Mouse (Mus musculus) gastrocnemius, adult 18-20 months (tissue): ENCODE data around the gene Rhox3a. TPM values are rescaled to one million over a fixed set of nuclear protein-coding genes. Genes with fewer than 3 reads are reported as not detected.
"Not testable (repeated sequence)": the region's sequence is repeated elsewhere in the genome, so short reads cannot be mapped to it uniquely, and the experiment has no call there.

Experiments used
- DNase-seq: peaks from one replicate; pipeline ENCODE4 v3.0.0; 2021; ENCODE audit warnings: low spot score
- long read RNA-seq, 2 experiments: library from polyadenylated mRNA; stranded (forward); transcript quantifications; one replicate each; pipeline ENCODE4 v2.0.0; 2021
- total RNA-seq, 2 experiments: library from RNA; stranded (reverse); gene quantifications; 2 replicates each; pipeline ENCODE4 v1.2.3; 2021

Rhox3a gene
- total RNA-seq = not detected
- long read RNA-seq, experiment 1 = 0 reads
- long read RNA-seq, experiment 2 = 0 reads

DNA sequence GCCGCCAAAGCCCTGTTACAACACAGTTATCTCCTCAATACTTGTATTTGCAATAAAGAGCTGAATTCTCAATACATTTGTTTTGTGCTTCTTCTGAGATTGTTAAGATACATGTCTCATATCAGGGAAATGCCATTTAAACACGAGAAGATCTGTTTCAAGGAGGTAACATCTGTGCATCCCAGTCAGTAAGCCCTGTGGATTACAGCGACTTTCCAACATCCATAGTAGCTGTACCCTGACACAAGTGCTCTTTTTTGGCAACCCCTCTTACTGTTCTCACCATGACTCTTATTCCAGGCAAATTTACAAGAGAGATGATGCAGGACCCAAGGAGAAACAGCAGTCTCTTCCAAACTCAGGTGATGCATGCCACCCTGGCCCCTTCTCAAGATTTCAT, at the start of gene Rhox3a:
Rhox3a (plus strand) TSS at position 301 of the 400 bp plus-strand sequence.
- DNase-seq = not testable (repeated sequence)

DNA sequence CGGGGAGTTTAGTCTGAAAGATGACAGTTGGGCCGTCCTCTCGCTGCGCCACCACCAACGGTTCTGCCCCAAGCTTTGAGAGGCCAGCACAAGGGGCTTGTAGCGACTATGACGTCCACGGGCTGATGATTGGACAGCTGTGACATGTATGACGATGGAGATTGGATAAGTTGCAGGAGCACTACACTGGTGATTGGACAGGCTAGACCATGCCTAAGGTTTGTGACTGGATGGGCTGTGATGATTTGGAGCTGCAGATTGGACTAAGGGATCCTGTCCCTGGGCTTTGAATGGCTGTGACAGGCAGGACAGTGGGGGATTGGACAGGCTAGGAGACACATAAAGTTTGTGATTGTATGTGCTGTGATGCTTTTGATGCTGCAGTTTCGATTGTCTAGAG, 38.8 kb upstream of the Rhox3a start, which contains the start of gene Gm9:
Gm9 (minus strand) TSS at position 101 of the 400 bp plus-strand sequence.
- no peak for DNase-seq

DNA sequence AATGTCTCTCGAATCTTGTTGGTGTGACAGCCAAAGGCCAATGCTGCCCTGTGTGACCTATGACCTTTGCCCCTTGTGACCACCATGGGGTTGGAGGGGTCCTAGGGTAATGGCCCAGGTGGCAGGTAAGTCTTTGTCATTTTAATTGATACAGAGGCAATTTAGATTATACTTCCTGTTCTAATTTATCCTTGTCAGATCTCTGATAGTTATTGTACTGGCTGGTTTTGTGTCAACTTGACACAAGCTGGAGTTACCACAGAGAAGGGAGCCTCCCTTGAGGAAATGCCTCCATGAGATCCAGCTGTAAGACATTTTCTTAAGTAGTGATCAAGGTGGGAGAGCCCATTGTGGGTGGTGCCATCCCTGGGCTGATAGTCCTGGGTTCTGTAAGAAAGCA, 27.6 kb upstream of the Rhox3a start, which contains the start of gene Rhox1:
Rhox1 (minus strand) TSS at position 101 of the 400 bp plus-strand sequence.
- DNase-seq = not testable (repeated sequence)

DNA sequence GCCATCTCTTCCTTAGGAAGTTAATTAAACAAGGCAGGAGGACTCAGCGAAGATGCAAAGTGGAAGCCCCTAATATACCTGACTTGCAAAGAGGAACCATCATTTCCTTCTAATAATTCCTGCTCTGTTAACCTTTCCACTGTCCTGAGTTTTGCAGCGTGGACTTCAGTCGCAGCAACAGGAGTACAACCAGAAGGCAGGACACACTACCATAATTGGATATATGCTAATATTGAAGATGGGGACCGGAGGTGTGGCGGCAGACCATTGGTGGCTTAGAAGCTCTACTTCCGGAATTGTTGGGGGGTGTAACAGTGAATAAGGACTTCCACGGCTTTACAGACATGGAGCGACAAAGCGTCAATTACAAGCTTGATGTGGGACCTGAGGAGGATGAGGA, 5.0 kb upstream of the Rhox3a start, which contains the start of gene Rhox2a:
Rhox2a (plus strand) TSS at position 301 of the 400 bp plus-strand sequence.
- DNase-seq = not testable (repeated sequence)

DNA sequence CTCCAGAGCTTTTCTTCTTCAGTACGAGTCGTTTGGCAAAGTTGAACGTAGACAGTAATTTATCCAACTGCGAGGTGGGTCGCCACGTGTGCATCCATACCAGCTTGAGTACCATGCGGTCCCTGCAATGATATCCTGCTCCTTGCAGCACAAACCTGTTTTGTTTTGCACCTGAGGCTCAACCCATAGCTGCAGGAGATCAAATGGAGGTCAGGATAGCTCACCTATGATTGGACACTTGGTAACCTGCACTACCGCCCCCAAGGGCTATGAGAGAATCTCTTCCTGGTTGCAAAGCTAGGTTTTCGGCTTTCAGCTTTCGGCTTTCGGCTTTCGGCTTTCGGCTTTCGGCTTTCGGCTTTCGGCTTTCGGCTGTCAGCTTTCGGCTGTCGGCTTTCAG, 15.3 kb downstream of the Rhox3a start, which contains the start of gene Rhox4a:
Rhox4a (plus strand) TSS at position 301 of the 400 bp plus-strand sequence.
- not testable (repeated sequence) for DNase-seq

Other genes starting within 250 kb of the Rhox3a start
- gene Sowahd, start 201.1 kb upstream of the Rhox3a start, total RNA-seq = not detected
- gene Rpl39, start 164.5 kb upstream of the Rhox3a start, total RNA-seq = 100 to 1,000 TPM; 244 to 264 TPM
- 10 to 100 TPM in 1 of 2 experiments, 1 to 10 TPM in 1; 9.7 to 10.5 TPM for gene Upf3b, start 139.6 kb upstream of the Rhox3a start, total RNA-seq
- 1 to 10 TPM; 8.6 TPM for gene Nkap, start 123.1 kb upstream of the Rhox3a start, total RNA-seq
- gene Akap14, start 81.1 kb upstream of the Rhox3a start, total RNA-seq = not detected
- 100 to 1,000 TPM; 378 to 379 TPM for gene Ndufa1, start 58.8 kb upstream of the Rhox3a start, total RNA-seq
- gene Rnf113a1, start 58.7 kb upstream of the Rhox3a start, total RNA-seq = 1 to 10 TPM; 2.2 to 2.4 TPM
- not detected for gene Gm9, start 38.9 kb upstream of the Rhox3a start, total RNA-seq
- not detected for gene Rhox1, start 27.7 kb upstream of the Rhox3a start, total RNA-seq
- not detected for gene Rhox2a, start 4.9 kb upstream of the Rhox3a start, total RNA-seq
- gene Rhox4a, start 15.4 kb downstream of the Rhox3a start, total RNA-seq = not detected
- gene Rhox3a2, start 130.1 kb downstream of the Rhox3a start, total RNA-seq = not detected
- not detected for gene Rhox4a2, start 140.9 kb downstream of the Rhox3a start, total RNA-seq
- not detected for gene Rhox2b, start 162.1 kb downstream of the Rhox3a start, total RNA-seq
- gene Rhox4b, start 182.6 kb downstream of the Rhox3a start, total RNA-seq = not detected
- gene Rhox2c, start 203.8 kb downstream of the Rhox3a start, total RNA-seq = not detected
- gene Rhox3c, start 208.7 kb downstream of the Rhox3a start, total RNA-seq = not detected
- gene Rhox4c, start 230.4 kb downstream of the Rhox3a start, total RNA-seq = not detected
- not detected for gene Rhox2d, start 243.5 kb downstream of the Rhox3a start, total RNA-seq